Mouse (Mus musculus) left cerebral cortex, postnatal 10 days (tissue): ENCODE results near the gene Lmcd1. TPM values are rescaled to one million over a fixed set of nuclear protein-coding genes. Genes with fewer than 3 reads are reported as not detected.
A peak's percentile ranks its signal among the peaks of the same experiment; 100 is the strongest.

Experiments
- DNase-seq, 2 experiments: peaks; one replicate each; pipeline ENCODE4 v3.0.0; 2021 to 2022; ENCODE audit warnings: low spot score in 2 of 2, mixed read lengths in 1 of 2; ENCODE audit errors: extremely low spot score in 1 of 2
- intact Hi-C: fragments of 180-260 bp; cut with DNase I; formaldehyde crosslinking; loops from one replicate; pipeline ENCODE4 v1.15.1; 2025
- total RNA-seq, 2 experiments: library from RNA; stranded (reverse); gene quantifications; 2 replicates each; pipeline ENCODE4 v1.2.3; 2021

Gene Lmcd1
- total RNA-seq, 2 experiments from 2014 or later: 15.3 to 15.6 TPM

GRCm38 (mm10) chr6:112280945-112281344 lies 7.4 kb downstream of the Lmcd1 start:
- intact Hi-C loops: no loop called here
- no peak for DNase-seq

- DNase-seq: no peak
- intact Hi-C loops: no loop called here
Observed at GRCm38 (mm10) chr6:112281935-112282334, 8.4 kb downstream of the Lmcd1 start.

GRCm38 (mm10) chr6:112284087-112284486 lies 10.5 kb downstream of the Lmcd1 start:
- intact Hi-C loops: no loop called here
- no peak for DNase-seq

GRCm38 (mm10) chr6:112287671-112288070 lies 14.1 kb downstream of the Lmcd1 start:
- peak in 1 of 2 experiments; percentile 64 for DNase-seq
- intact Hi-C loops: no loop called here

- no peak for DNase-seq
- intact Hi-C loops: no loop called here
Observed at GRCm38 (mm10) chr6:112288271-112288670, 14.7 kb downstream of the Lmcd1 start.

GRCm38 (mm10) chr6:112291146-112291545 lies 17.6 kb downstream of the Lmcd1 start:
- DNase-seq: no peak
- intact Hi-C loops: no loop called here

- intact Hi-C loops: no loop called here
- no peak for DNase-seq
Observed at GRCm38 (mm10) chr6:112293320-112293719, 19.8 kb downstream of the Lmcd1 start.

GRCm38 (mm10) chr6:112295269-112295668 lies 21.7 kb downstream of the Lmcd1 start:
- intact Hi-C loops: no loop called here
- no peak for DNase-seq

- intact Hi-C loops: no loop called here
- DNase-seq: no peak
Observed at GRCm38 (mm10) chr6:112300146-112300545, 26.6 kb downstream of the Lmcd1 start.

- intact Hi-C loops: no loop called here
- no peak for DNase-seq
Observed at GRCm38 (mm10) chr6:112300633-112301032, 27.1 kb downstream of the Lmcd1 start.

GRCm38 (mm10) chr6:112302248-112302647 lies 28.7 kb downstream of the Lmcd1 start:
- intact Hi-C loops: no loop called here
- no peak for DNase-seq

- intact Hi-C loops: no loop called here
- DNase-seq: no peak
Observed at GRCm38 (mm10) chr6:112302814-112303383, 29.3 kb downstream of the Lmcd1 start.

- DNase-seq: peak in 1 of 2 experiments; percentile 66
- intact Hi-C loops: no loop called here
Observed at GRCm38 (mm10) chr6:112304751-112305150, 31.2 kb downstream of the Lmcd1 start.

- intact Hi-C loops: no loop called here
- no peak for DNase-seq
Observed at GRCm38 (mm10) chr6:112309330-112309938, 35.9 kb downstream of the Lmcd1 start.

- DNase-seq: peak; percentile 32 to 42
- intact Hi-C loops: no loop called here
Observed at GRCm38 (mm10) chr6:112311385-112311784, 37.8 kb downstream of the Lmcd1 start.

GRCm38 (mm10) chr6:112319449-112319848 lies 45.9 kb downstream of the Lmcd1 start:
- intact Hi-C loops: no loop called here
- DNase-seq: no peak

- intact Hi-C loops: no loop called here
- DNase-seq: no peak
Observed at GRCm38 (mm10) chr6:112320679-112321078, 47.1 kb downstream of the Lmcd1 start.

GRCm38 (mm10) chr6:112322916-112323315 lies 49.4 kb downstream of the Lmcd1 start:
- intact Hi-C loops: no loop called here

GRCm38 (mm10) chr6:112325213-112325612 lies 51.7 kb downstream of the Lmcd1 start:
- DNase-seq: no peak
- intact Hi-C loops: no loop called here

More at GRCm38 (mm10) chr6:112322916-112323315, 49.4 kb downstream of the Lmcd1 start:
- DNase-seq: no peak

- no peak for DNase-seq
- intact Hi-C loops: no loop called here
Observed at GRCm38 (mm10) chr6:112327793-112328192, 54.2 kb downstream of the Lmcd1 start.
